Mouse (Mus musculus) midbrain, embryonic 12.5 days (tissue): Measurements from ENCODE around the gene Clmp. TPM values are rescaled to one million over a fixed set of nuclear protein-coding genes. Genes with fewer than 3 reads are reported as not detected.

Experiments used
- ATAC-seq: fragments of 200-750 bp; cut with Nextera tagmentation; 2 replicates; pipeline ENCODE4 v1.8.0; 2017; ENCODE audit warnings: low read depth, moderate TSS enrichment, moderate library complexity; ENCODE audit not compliant: low FRiP score
- H3K27ac ChIP-seq: fragments of 300-500 bp; sonication (generic); replicated peaks from 2 replicates; pipeline ENCODE4 v1.5.1; 2016; ENCODE audit warnings: mild to moderate bottlenecking
- H3K27me3 ChIP-seq: fragments of 300-500 bp; sonication (generic); 2 replicates; pipeline ENCODE4 v1.6.1; 2016; ENCODE audit warnings: mild to moderate bottlenecking
- H3K36me3 ChIP-seq: fragments of 300-500 bp; sonication (generic); 2 replicates; pipeline ENCODE4 v1.6.1; 2016
- H3K4me1 ChIP-seq: fragments of 300-500 bp; sonication (generic); 2 replicates; pipeline ENCODE4 v1.6.1; 2016
- H3K4me2 ChIP-seq: fragments of 300-500 bp; sonication (generic); replicated peaks from 2 replicates; pipeline ENCODE4 v1.6.1; 2016; ENCODE audit warnings: mild to moderate bottlenecking, moderate library complexity
- H3K4me3 ChIP-seq: fragments of 300-500 bp; sonication (generic); 2 replicates; pipeline ENCODE4 v1.5.1; 2016; ENCODE audit warnings: mild to moderate bottlenecking
- H3K9ac ChIP-seq: fragments of 300-500 bp; sonication (generic); replicated peaks from 2 replicates; pipeline ENCODE4 v1.6.1; 2016; ENCODE audit warnings: mild to moderate bottlenecking, moderate library complexity
- H3K9me3 ChIP-seq: fragments of 300-500 bp; sonication (generic); 2 replicates; pipeline ENCODE4 v1.6.1; 2016; ENCODE audit warnings: mild to moderate bottlenecking
- WGBS: fragments of 180-500 bp; shearing (Covaris S2); methylation state at CpG from one replicate; pipeline ENCODE4 v1.1.7; 2016; 5-methylcytosine and 5-hydroxymethylcytosine counted together
- polyA plus RNA-seq: library from polyadenylated mRNA; unstranded; fragments of >200 nt; fragmentation: Nextera tagmentation; extraction: Ambion mirVana; gene quantifications from 2 replicates; pipeline ENCODE4 v1.2.1, GENCODE M21; 2016

Gene Clmp
- polyA plus RNA-seq, 1 experiment from 2014 or later = 47.4 TPM

- no peak overlapping the region for H3K4me3 ChIP-seq
- no peak overlapping the region for H3K9ac ChIP-seq
- WGBS = 85% methylated on average over 9 of the region's 9 CpGs
- H3K27me3 ChIP-seq = no peaks in the 10 kb centered on the region
- no peak overlapping the region for H3K27ac ChIP-seq
- H3K9me3 ChIP-seq = no peaks in the 10 kb centered on the region
- ATAC-seq = no peak
- H3K4me2 ChIP-seq = no peak overlapping the region
- no peaks in the 10 kb centered on the region for H3K36me3 ChIP-seq
- H3K4me1 ChIP-seq = peaks cover 2% of the 10 kb centered on the region; the same call in 1 of the 2 replicates
Observed at GRCm38 (mm10) chr9:40666190-40666803, 19.5 kb upstream of the Clmp start.

DNA sequence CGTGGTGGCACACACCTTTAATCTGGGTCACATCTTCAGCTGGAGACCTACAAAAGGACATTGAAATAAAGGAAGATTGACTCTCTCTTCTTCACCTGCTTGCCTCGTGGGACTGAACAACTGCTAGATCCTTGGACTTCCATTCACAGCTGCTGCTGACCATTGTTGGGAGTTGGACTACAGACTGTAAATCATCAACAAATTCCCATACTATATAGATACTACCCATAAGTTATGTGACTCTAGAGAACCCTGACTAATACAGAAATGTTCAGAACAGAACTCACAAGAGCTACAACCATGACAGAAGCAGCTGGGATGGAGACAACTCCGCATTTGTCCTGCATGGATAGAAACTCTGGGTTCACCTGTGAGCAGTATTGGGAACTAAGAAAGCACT lies 15.4 kb upstream of the Clmp start, which contains the start of gene Gm21915:
Gm21915 (plus strand) TSS at position 301 of the 400 bp plus-strand sequence.
- Histone ChIP-seq H3K9me3 (no peaks in the 10 kb centered on the region), H3K27me3 (no peaks in the 10 kb centered on the region), H3K36me3 (no peaks in the 10 kb centered on the region), H3K9ac (no peak within 1 kb of the TSS), H3K4me1 (peaks cover 12% of the 10 kb centered on the region), H3K27ac (peak within 1 kb of the TSS; percentile 35; the same call in 1 of the 2 replicates), H3K4me2 (peak within 1 kb of the TSS; percentile 7; the same call in 1 of the 2 replicates), H3K4me3 (no peak within 1 kb of the TSS)
- 93% methylated on average over 3 of the region's 3 CpGs for WGBS
- no peak for ATAC-seq

DNA sequence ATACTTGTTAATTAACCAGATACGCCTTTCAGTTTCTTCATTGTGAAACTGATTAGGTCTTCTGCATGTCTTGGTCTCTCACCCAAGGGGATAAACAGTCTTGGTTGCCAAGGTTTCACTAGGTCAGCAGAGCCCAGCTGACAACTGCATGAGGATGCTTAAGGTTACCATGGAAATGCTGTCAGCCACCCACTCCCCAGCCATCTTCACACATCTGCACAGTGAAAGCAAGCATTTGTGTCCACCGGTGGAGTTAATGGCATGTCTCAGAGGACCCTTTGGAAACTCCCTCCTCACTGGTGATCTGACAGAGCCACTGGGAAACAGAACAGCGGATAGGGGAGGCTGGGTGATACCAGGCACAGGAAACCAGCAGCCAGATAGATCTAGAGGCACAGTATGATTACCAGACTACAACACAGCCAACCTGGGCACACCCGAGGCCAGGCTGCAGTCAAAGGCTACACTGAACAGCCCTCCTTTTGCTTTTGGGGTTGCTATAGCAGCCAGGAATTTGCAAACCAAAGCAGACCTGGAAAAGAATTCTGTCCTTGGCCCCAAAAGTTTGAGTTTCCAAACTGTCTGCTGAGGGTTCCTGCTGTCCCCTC lies 14.3 kb upstream of the Clmp start:
- Histone ChIP-seq H3K4me1 (peaks cover 12% of the 10 kb centered on the region), H3K27ac (peak overlapping the region; percentile 35; the same call in 1 of the 2 replicates), H3K36me3 (no peaks in the 10 kb centered on the region), H3K9ac (no peak overlapping the region), H3K4me2 (peak overlapping the region; percentile 7; the same call in 1 of the 2 replicates), H3K9me3 (no peaks in the 10 kb centered on the region), H3K27me3 (no peaks in the 10 kb centered on the region), H3K4me3 (no peak overlapping the region)
- WGBS = 28% methylated on average over 4 of the region's 4 CpGs
- peak; percentile 69 for ATAC-seq

GRCm38 (mm10) chr9:40675203-40675958 lies 10.4 kb upstream of the Clmp start:
- WGBS = 79% methylated on average over 12 of the region's 12 CpGs

DNA sequence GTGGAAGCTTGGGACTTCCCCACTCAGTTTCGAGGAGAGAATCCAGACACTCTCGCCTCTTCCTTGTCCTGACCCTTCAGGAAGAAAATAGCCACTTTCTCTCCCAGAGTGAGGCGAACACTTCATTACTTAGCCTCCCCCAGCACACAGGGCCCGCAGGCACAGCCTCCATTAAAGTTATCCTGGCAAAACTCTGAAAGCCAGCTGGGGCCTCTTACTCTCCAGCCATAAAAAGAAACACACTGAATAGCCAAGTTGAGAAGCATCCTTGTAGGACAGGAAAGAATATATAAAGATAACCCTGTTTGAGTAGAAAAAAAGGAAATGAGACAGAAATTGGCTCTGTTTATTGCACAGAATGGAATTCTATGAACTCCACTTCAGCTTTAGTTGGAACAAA lies 7.1 kb upstream of the Clmp start:
- H3K4me2 ChIP-seq = no peak overlapping the region
- WGBS = 82% methylated on average over 4 of the region's 4 CpGs
- no peak overlapping the region for H3K9ac ChIP-seq
- H3K36me3 ChIP-seq = no peaks in the 10 kb centered on the region
- no peak overlapping the region for H3K27ac ChIP-seq
- no peak overlapping the region for H3K4me3 ChIP-seq
- H3K9me3 ChIP-seq = no peaks in the 10 kb centered on the region
- ATAC-seq = no peak
- H3K4me1 ChIP-seq = no peaks in the 10 kb centered on the region
- H3K27me3 ChIP-seq = no peaks in the 10 kb centered on the region

More at GRCm38 (mm10) chr9:40675203-40675958, 10.4 kb upstream of the Clmp start:
- no peak overlapping the region for H3K9ac ChIP-seq
- no peaks in the 10 kb centered on the region for H3K36me3 ChIP-seq
- H3K27me3 ChIP-seq = no peaks in the 10 kb centered on the region
- ATAC-seq = no peak
- peaks cover 12% of the 10 kb centered on the region for H3K4me1 ChIP-seq
- H3K4me3 ChIP-seq = no peak overlapping the region
- H3K4me2 ChIP-seq = no peak overlapping the region
- H3K9me3 ChIP-seq = no peaks in the 10 kb centered on the region
- no peak overlapping the region for H3K27ac ChIP-seq

DNA sequence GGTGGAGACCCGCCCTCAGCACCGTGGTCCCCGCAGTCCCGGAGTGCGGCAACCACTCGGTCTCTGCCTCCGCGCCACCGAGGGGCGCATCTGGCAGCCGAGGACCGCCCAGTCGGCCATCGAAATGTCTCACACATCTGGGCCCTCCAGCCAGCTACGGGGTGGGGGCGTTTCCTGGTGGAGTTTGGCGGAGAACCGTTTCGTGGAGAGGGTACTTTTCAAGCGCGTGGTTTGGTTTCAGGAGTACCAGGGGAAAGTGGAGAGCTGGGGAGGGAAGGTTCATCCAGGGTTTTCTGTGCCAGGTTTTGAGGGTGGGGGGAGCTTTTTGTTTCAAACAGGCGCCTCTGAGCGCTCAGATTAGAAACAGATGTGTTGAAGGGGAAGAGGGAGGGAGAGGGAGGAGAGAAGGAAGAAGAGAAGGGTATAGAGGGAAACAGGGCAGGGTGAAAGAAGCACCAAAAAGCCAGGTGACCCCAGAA lies 698 bp downstream of the Clmp start:
- H3K9me3 ChIP-seq = no peaks in the 10 kb centered on the region
- peak overlapping the region; percentile 91 for H3K27ac ChIP-seq
- WGBS = under 1% methylated on average over 23 of the region's 23 CpGs
- H3K27me3 ChIP-seq = peaks cover 33% of the 10 kb centered on the region
- peak overlapping the region; percentile 91 for H3K4me2 ChIP-seq
- H3K4me1 ChIP-seq = peaks cover 11% of the 10 kb centered on the region; the same call in 1 of the 2 replicates
- H3K9ac ChIP-seq = peak overlapping the region; percentile 84
- H3K4me3 ChIP-seq = peak overlapping the region; percentile 60
- no peaks in the 10 kb centered on the region for H3K36me3 ChIP-seq
- ATAC-seq = peak; percentile 59; the same call in 1 of the 2 replicates

DNA sequence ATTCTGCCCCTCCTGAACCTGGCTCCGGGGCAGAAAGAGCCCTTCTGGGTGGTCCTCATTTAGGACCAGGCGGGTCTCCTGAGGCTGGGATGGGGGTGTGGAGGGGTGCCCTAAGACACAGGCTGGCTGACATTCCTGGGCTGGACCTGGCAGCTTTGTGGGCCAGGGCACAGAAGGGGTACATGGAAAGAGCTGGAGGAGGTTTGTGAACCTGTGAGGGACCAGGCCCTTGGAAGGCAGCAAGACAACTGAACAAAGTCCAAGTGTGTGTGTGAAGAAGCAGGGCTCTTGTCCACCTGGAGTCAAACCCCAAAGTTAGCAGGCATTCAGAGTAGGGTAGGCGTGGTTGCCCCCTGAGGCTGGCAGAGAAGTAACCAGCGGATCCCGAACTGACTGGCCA lies 1.3 kb downstream of the Clmp start:
- 29% methylated on average over 5 of the region's 5 CpGs for WGBS

DNA sequence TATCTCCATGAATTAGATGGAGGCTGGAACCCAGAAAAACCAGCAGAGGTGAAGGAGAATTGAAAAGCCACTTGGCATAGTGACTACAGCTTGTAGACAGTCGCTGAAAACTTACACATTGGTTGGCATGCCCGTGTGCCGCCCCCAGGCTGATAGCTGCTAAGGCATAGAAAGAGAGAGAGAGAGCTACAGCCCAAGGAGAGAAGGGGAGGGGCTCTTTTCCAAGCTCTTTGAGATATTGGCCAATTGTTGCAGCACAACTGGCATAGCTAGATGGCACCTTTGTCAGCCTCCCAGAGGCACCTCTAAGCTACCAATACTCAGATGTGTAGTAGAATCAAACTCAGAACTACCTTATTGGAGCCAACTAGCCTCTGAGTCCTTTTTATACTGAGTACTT lies 1.8 kb downstream of the Clmp start:
- H3K27ac ChIP-seq = no peak overlapping the region
- peaks cover 11% of the 10 kb centered on the region; the same call in 1 of the 2 replicates for H3K4me1 ChIP-seq
- peaks cover 33% of the 10 kb centered on the region for H3K27me3 ChIP-seq
- ATAC-seq = no peak
- no peaks in the 10 kb centered on the region for H3K36me3 ChIP-seq
- peak overlapping the region; percentile 91 for H3K4me2 ChIP-seq
- H3K4me3 ChIP-seq = peak overlapping the region; percentile 60
- no peaks in the 10 kb centered on the region for H3K9me3 ChIP-seq
- H3K9ac ChIP-seq = peak overlapping the region; percentile 84
- 58% methylated on average over 3 of the region's 3 CpGs for WGBS

More for the DNA sequence above, 1.3 kb downstream of the Clmp start:
- no peaks in the 10 kb centered on the region for H3K9me3 ChIP-seq
- H3K4me2 ChIP-seq = peak overlapping the region; percentile 91
- H3K4me1 ChIP-seq = peaks cover 11% of the 10 kb centered on the region; the same call in 1 of the 2 replicates
- peak overlapping the region; percentile 84 for H3K9ac ChIP-seq
- peak overlapping the region; percentile 60 for H3K4me3 ChIP-seq
- peaks cover 33% of the 10 kb centered on the region for H3K27me3 ChIP-seq
- H3K27ac ChIP-seq = peak overlapping the region; percentile 91
- no peak for ATAC-seq
- no peaks in the 10 kb centered on the region for H3K36me3 ChIP-seq

- WGBS = 90% methylated on average over 7 of the region's 7 CpGs
Observed at GRCm38 (mm10) chr9:40690511-40690910, 4.7 kb downstream of the Clmp start.

GRCm38 (mm10) chr9:40693026-40693425 lies 7.3 kb downstream of the Clmp start:
- no peaks in the 10 kb centered on the region; the same call in 1 of the 2 replicates for H3K36me3 ChIP-seq
- no peak overlapping the region for H3K4me3 ChIP-seq
- no peak overlapping the region for H3K4me2 ChIP-seq
- ATAC-seq = no peak
- no peaks in the 10 kb centered on the region for H3K9me3 ChIP-seq
- peaks cover 26% of the 10 kb centered on the region for H3K4me1 ChIP-seq
- H3K9ac ChIP-seq = no peak overlapping the region
- WGBS = 19% methylated on average over 3 of the region's 3 CpGs
- H3K27ac ChIP-seq = peak overlapping the region; percentile 60
- H3K27me3 ChIP-seq = 0 out of 2 replicates have a peak, but pooled peaks cover under 1% of the 10 kb centered on the region

More at GRCm38 (mm10) chr9:40690511-40690910, 4.7 kb downstream of the Clmp start:
- Histone ChIP-seq H3K36me3 (no peaks in the 10 kb centered on the region), H3K9me3 (no peaks in the 10 kb centered on the region), H3K4me1 (peaks cover 33% of the 10 kb centered on the region), H3K9ac (no peak overlapping the region), H3K27ac (no peak overlapping the region), H3K4me2 (no peak overlapping the region), H3K27me3 (peaks cover 25% of the 10 kb centered on the region), H3K4me3 (no peak overlapping the region)
- ATAC-seq = no peak

GRCm38 (mm10) chr9:40693768-40694167 lies 8.0 kb downstream of the Clmp start:
- Histone ChIP-seq H3K4me1 (peaks cover 26% of the 10 kb centered on the region), H3K36me3 (no peaks in the 10 kb centered on the region; the same call in 1 of the 2 replicates), H3K4me2 (peak overlapping the region; percentile 13; the same call in 1 of the 2 replicates), H3K27ac (peak overlapping the region; percentile 60), H3K9me3 (no peaks in the 10 kb centered on the region), H3K4me3 (no peak overlapping the region), H3K27me3 (no peaks in the 10 kb centered on the region), H3K9ac (no peak overlapping the region)
- 48% methylated on average over 5 of the region's 5 CpGs for WGBS
- ATAC-seq = no peak
